Mouse (Mus musculus): ENCODE results near the gene Bloc1s3. TPM values are rescaled to one million over a fixed set of nuclear protein-coding genes. Genes with fewer than 3 reads are reported as not detected.

The Bloc1s3 gene
- polyA plus RNA-seq (2014; fragmentation: Illumina TruSeq; extraction: RNeasy Lipid Tissue Mini Kit (QIAGEN cat#74804); ENCODE audit: low read depth, low replicate concordance), result 2.7 TPM

DNA sequence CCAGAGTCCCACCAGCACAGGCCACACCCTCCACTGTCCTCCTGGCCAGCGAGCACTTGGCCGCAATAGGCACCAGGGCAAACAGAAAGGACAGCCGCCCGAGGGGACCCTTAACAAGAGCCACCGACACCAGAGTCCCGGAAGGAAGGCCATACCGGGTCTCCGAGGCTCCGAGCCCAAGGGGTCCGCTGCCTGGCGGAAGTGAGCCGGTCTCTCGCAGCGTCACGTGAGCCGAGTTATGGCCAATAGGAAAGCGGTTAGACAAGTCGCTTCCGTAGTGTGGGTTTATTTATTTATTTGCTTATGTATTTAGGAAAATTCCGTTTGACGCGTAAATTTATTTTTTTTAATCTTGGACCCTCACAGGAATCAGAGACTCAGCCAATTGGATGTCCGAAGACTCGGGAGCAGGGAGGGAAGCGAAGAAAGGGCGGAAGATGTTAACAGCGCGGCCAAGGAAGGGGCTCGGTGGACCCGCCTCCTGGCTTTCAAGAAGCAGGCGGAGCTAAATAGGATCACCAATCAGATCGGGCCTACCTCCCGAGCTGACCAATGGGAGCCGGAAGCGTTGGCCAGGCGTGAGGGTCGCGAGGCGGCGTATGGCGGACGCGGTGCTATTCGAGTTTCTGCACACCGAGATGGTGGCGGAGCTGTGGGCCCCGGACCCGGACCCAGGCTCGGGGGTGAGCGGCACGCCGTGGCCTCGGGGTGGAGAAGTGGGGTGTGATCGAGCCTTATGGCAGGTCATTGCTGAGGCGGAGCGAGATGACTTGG is at the start of gene Bloc1s3, which contains the start of gene Trappc6a:
Gene Bloc1s3 (minus strand): TSS at position 218 of the 774 bp plus-strand sequence.
Gene Trappc6a (plus strand): TSS at position 246 of the 774 bp plus-strand sequence.

DNA sequence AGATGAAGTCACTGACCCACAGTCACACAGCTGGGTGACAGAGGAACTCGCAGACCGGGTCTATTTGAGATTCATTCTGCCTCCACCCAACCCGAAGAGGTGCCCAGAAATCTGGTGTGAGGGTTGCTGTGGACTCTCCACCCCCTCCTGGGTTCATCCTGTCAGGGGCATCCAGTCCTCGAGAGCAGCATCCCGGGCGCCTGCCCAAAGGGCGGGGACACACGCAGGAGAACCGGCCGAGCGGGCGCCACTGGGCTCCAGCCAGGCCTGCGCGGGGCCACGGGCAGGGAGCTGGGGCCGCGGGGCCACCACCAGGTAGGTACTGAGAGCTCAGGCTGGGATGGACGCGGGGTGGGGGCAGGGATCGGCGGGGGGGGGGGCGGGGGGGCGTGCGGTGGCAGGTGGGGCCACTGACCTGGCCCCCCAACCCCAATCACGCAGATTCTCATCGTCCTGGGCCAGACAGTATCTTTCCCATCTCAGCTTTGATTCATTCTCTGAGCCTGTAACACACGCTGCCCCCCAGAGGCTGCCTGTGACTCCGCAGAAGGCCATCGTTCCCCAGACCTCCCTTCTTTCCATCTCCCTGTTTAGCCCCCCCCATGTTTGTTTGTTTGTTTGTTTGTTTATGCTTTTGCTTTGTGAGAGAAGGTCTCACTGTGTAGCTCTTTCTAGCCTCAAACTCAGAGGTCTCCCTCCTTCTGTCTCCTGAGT is 9.6 kb upstream of the Bloc1s3 start, which contains the start of gene Nkpd1:
Gene Nkpd1 (plus strand): TSS at position 187 of the 714 bp plus-strand sequence.

DNA sequence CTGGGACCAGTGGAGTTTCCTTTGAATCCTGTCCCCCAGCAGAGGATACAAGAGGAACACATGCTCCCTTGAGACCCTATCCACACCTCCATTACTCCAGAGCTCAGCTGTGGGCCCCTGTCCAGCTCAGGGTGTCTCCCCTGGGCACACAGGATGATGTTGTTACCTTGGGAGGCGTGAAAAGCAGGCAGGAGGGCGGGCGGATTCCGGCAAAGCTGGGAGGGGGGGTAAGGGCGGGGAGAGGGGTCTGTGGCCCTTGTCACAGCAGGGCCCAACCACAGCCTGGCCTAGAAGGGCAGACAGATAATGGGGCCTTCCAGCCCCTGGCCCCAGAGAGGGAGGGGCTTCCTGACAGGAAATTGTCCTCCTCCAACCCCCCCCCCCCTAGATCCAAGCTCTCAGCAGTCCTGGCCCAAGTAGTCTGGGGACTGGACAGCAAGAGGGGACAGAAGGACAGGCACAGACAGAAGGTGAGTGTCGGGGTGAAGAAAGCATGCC is 45.2 kb downstream of the Bloc1s3 start, which contains the start of gene Exoc3l2:
Gene Exoc3l2 (plus strand): TSS at position 448 of the 498 bp plus-strand sequence.

DNA sequence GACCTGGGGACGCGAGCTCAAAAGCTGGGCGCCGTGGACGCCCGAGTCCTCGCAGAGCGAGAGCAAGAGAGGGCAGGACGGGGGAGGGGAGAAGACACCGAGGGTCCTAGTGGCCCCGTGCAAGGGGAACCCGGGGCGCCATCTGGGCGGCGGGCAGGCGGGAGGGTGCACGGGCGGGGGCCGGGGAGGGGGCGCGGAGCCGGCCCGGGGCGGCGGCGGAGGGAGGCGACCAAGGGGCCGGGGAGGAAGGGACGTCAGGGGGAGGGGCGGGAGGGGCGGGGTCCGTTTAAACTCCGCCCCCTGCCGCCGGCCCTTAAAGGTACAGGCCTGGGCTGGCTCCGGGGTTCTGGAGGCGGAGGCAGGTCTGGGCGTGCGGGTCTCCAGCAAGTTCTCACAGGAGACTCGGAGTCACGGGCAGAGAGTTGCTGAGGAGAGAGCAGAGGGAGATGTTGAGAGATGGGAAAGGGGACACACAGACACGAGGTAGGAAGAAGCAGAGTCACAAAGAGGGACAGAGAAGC is 49.5 kb downstream of the Bloc1s3 start, which contains the start of gene Mark4:
Gene Mark4 (minus strand): TSS at position 231 of the 521 bp plus-strand sequence.

Other genes with a start within 250 kb of the Bloc1s3 start
- 36.4 TPM for gene Vasp, start 236.6 kb downstream of the Bloc1s3 start, polyA plus RNA-seq (2014; fragmentation: Illumina TruSeq; extraction: RNeasy Lipid Tissue Mini Kit (QIAGEN cat#74804); ENCODE audit: low read depth, low replicate concordance)
- not detected for gene Ppm1n, start 228.3 kb downstream of the Bloc1s3 start, polyA plus RNA-seq (2014; fragmentation: Illumina TruSeq; extraction: RNeasy Lipid Tissue Mini Kit (QIAGEN cat#74804); ENCODE audit: low read depth, low replicate concordance)
- gene Rtn2, start 225.7 kb downstream of the Bloc1s3 start, polyA plus RNA-seq (2014; fragmentation: Illumina TruSeq; extraction: RNeasy Lipid Tissue Mini Kit (QIAGEN cat#74804); ENCODE audit: low read depth, low replicate concordance), result 176 TPM
- gene Fosb, start 198.3 kb downstream of the Bloc1s3 start, polyA plus RNA-seq (2014; fragmentation: Illumina TruSeq; extraction: RNeasy Lipid Tissue Mini Kit (QIAGEN cat#74804); ENCODE audit: low read depth, low replicate concordance), result 3.6 TPM
- gene Ercc1, start 163.6 kb downstream of the Bloc1s3 start, polyA plus RNA-seq (2014; fragmentation: Illumina TruSeq; extraction: RNeasy Lipid Tissue Mini Kit (QIAGEN cat#74804); ENCODE audit: low read depth, low replicate concordance), result 48.8 TPM
- 13.4 TPM for gene Cd3eap, start 148.9 kb downstream of the Bloc1s3 start, polyA plus RNA-seq (2014; fragmentation: Illumina TruSeq; extraction: RNeasy Lipid Tissue Mini Kit (QIAGEN cat#74804); ENCODE audit: low read depth, low replicate concordance)
- 26.1 TPM for gene Ppp1r13l, start 148.6 kb downstream of the Bloc1s3 start, polyA plus RNA-seq (2014; fragmentation: Illumina TruSeq; extraction: RNeasy Lipid Tissue Mini Kit (QIAGEN cat#74804); ENCODE audit: low read depth, low replicate concordance)
- gene Ercc2, start 126.4 kb downstream of the Bloc1s3 start, polyA plus RNA-seq (2014; fragmentation: Illumina TruSeq; extraction: RNeasy Lipid Tissue Mini Kit (QIAGEN cat#74804); ENCODE audit: low read depth, low replicate concordance), result 16.8 TPM
- 0.55 TPM for gene Klc3, start 104.3 kb downstream of the Bloc1s3 start, polyA plus RNA-seq (2014; fragmentation: Illumina TruSeq; extraction: RNeasy Lipid Tissue Mini Kit (QIAGEN cat#74804); ENCODE audit: low read depth, low replicate concordance)
- 2,990 TPM for gene Ckm, start 103.6 kb downstream of the Bloc1s3 start, polyA plus RNA-seq (2014; fragmentation: Illumina TruSeq; extraction: RNeasy Lipid Tissue Mini Kit (QIAGEN cat#74804); ENCODE audit: low read depth, low replicate concordance)
- gene Mark4, start 49.5 kb downstream of the Bloc1s3 start, polyA plus RNA-seq (2014; fragmentation: Illumina TruSeq; extraction: RNeasy Lipid Tissue Mini Kit (QIAGEN cat#74804); ENCODE audit: low read depth, low replicate concordance), result 16.4 TPM
- 1.4 TPM for gene Exoc3l2, start 45.0 kb downstream of the Bloc1s3 start, polyA plus RNA-seq (2014; fragmentation: Illumina TruSeq; extraction: RNeasy Lipid Tissue Mini Kit (QIAGEN cat#74804); ENCODE audit: low read depth, low replicate concordance)
- gene Trappc6a, start within 50 bp of the Bloc1s3 start, polyA plus RNA-seq (2014; fragmentation: Illumina TruSeq; extraction: RNeasy Lipid Tissue Mini Kit (QIAGEN cat#74804); ENCODE audit: low read depth, low replicate concordance), result 23.6 TPM
- not detected for gene Nkpd1, start 9.5 kb upstream of the Bloc1s3 start, polyA plus RNA-seq (2014; fragmentation: Illumina TruSeq; extraction: RNeasy Lipid Tissue Mini Kit (QIAGEN cat#74804); ENCODE audit: low read depth, low replicate concordance)
- 69.0 TPM for gene Ppp1r37, start 54.7 kb upstream of the Bloc1s3 start, polyA plus RNA-seq (2014; fragmentation: Illumina TruSeq; extraction: RNeasy Lipid Tissue Mini Kit (QIAGEN cat#74804); ENCODE audit: low read depth, low replicate concordance)
- gene Zfp296, start 68.9 kb upstream of the Bloc1s3 start, polyA plus RNA-seq (2014; fragmentation: Illumina TruSeq; extraction: RNeasy Lipid Tissue Mini Kit (QIAGEN cat#74804); ENCODE audit: low read depth, low replicate concordance), result 1.1 TPM
- 53.3 TPM for gene Gemin7, start 69.2 kb upstream of the Bloc1s3 start, polyA plus RNA-seq (2014; fragmentation: Illumina TruSeq; extraction: RNeasy Lipid Tissue Mini Kit (QIAGEN cat#74804); ENCODE audit: low read depth, low replicate concordance)
- gene Clasrp, start 96.1 kb upstream of the Bloc1s3 start, polyA plus RNA-seq (2014; fragmentation: Illumina TruSeq; extraction: RNeasy Lipid Tissue Mini Kit (QIAGEN cat#74804); ENCODE audit: low read depth, low replicate concordance), result 35.4 TPM
- 8.3 TPM for gene Relb, start 121.1 kb upstream of the Bloc1s3 start, polyA plus RNA-seq (2014; fragmentation: Illumina TruSeq; extraction: RNeasy Lipid Tissue Mini Kit (QIAGEN cat#74804); ENCODE audit: low read depth, low replicate concordance)
- gene Clptm1, start 156.7 kb upstream of the Bloc1s3 start, polyA plus RNA-seq (2014; fragmentation: Illumina TruSeq; extraction: RNeasy Lipid Tissue Mini Kit (QIAGEN cat#74804); ENCODE audit: low read depth, low replicate concordance), result 73.7 TPM
- gene Apoc2, start 169.6 kb upstream of the Bloc1s3 start, polyA plus RNA-seq (2014; fragmentation: Illumina TruSeq; extraction: RNeasy Lipid Tissue Mini Kit (QIAGEN cat#74804); ENCODE audit: low read depth, low replicate concordance), result 1.0 TPM
- not detected for gene Gm44805, start 173.1 kb upstream of the Bloc1s3 start, polyA plus RNA-seq (2014; fragmentation: Illumina TruSeq; extraction: RNeasy Lipid Tissue Mini Kit (QIAGEN cat#74804); ENCODE audit: low read depth, low replicate concordance)
- 3.5 TPM for gene Apoc4, start 173.1 kb upstream of the Bloc1s3 start, polyA plus RNA-seq (2014; fragmentation: Illumina TruSeq; extraction: RNeasy Lipid Tissue Mini Kit (QIAGEN cat#74804); ENCODE audit: low read depth, low replicate concordance)
- gene Apoc1, start 184.3 kb upstream of the Bloc1s3 start, polyA plus RNA-seq (2014; fragmentation: Illumina TruSeq; extraction: RNeasy Lipid Tissue Mini Kit (QIAGEN cat#74804); ENCODE audit: low read depth, low replicate concordance), result 21.5 TPM
- gene Apoe, start 190.8 kb upstream of the Bloc1s3 start, polyA plus RNA-seq (2014; fragmentation: Illumina TruSeq; extraction: RNeasy Lipid Tissue Mini Kit (QIAGEN cat#74804); ENCODE audit: low read depth, low replicate concordance), result 747 TPM
- 73.7 TPM for gene Tomm40, start 207.1 kb upstream of the Bloc1s3 start, polyA plus RNA-seq (2014; fragmentation: Illumina TruSeq; extraction: RNeasy Lipid Tissue Mini Kit (QIAGEN cat#74804); ENCODE audit: low read depth, low replicate concordance)
- 32.1 TPM for gene Nectin2, start 242.1 kb upstream of the Bloc1s3 start, polyA plus RNA-seq (2014; fragmentation: Illumina TruSeq; extraction: RNeasy Lipid Tissue Mini Kit (QIAGEN cat#74804); ENCODE audit: low read depth, low replicate concordance)